Mouse (Mus musculus): Measurements from ENCODE around the gene Thoc2. TPM values are rescaled to one million over a fixed set of nuclear protein-coding genes. Genes with fewer than 3 reads are reported as not detected.

Thoc2 gene
- total and polyA plus RNA-seq, 2 experiments from 2014 or later: 52.4 to 66.6 TPM

DNA sequence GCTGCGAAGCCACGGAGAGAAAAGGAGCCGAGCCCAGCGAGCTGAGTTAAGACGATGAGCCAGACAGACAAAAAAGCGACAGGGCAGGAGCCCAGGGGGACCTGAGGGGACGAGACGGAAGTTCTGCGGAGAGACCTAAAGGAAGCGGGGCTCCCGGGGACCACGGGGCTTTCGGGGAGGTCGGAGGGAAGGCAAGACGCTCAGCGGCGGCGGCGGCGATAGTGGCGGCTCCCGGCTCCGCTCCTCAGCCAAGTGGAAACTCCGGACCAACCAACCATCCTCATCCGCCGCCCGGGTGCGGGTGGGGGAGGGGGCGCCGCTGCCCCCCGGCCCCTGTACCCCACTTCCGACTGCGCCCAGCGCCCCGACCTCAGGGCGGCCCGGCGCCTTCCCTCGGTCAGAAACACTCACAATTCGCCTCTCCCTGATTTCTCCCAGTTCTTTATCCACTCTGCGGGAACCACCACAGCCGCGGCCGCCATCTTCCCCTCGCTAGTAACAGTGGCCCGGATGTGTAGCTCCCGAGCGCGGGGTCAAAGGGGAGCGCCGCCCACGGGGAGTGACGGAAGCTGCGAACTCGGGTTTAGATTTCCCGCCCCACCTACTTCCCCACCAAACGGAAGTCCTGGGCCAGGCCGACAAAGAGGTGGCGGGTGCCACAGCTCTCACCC lies 8.9 kb downstream of the Thoc2 start:
- Histone ChIP-seq H3K4me1 (ENCODE audit: insufficient read depth) (no peaks in the 10 kb centered on the region), H3K27me3 (ENCODE audit: insufficient read depth, low read length) (no peaks in the 10 kb centered on the region), H3K36me3 (ENCODE audit: insufficient read depth) (no peaks in the 10 kb centered on the region), H3K4me3 (ENCODE audit: low read depth, low read length) (peak overlapping the region; percentile 56), H3K9ac (peak overlapping the region; percentile 65), H3K27ac (ENCODE audit: low read depth, low read length) (peak overlapping the region; percentile 85), H3K4me2 (ENCODE audit: low read depth) (peak overlapping the region; percentile 64), H3K9me3 (ENCODE audit: low read length) (no peaks in the 10 kb centered on the region)
- DNase-seq (peak; percentile 90), ATAC-seq (peak; percentile 99)
- TF ChIP-seq CTCF (IDR thresholded peaks at IDR 0.05; ENCODE audit: low read depth): no peak
- WGBS: 25% methylated on average over 45 of the region's 59 CpGs

DNA sequence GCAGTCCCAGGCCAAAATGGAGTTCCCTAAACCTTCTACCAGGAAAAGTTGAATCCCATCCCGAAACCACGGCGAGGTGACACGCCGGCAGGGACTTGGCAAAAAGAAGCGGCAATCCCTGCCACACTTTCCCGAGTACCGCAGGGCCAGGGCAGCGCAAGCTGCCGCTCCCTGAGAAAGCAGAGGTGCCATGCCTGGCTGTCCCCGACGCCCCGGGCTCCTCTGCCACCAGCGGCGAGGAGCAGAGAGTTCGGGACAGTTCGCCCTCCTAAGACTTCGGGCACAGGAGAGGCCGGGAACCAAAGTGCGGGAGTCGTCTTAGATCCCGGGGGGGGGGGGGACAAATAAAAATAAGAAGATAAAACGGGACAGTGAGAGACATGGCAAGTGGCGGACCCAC lies 9.5 kb downstream of the Thoc2 start:
- no peaks in the 10 kb centered on the region for H3K9me3 ChIP-seq (ENCODE audit: low read length)
- peak overlapping the region; percentile 56 for H3K4me3 ChIP-seq (ENCODE audit: low read depth, low read length)
- no peaks in the 10 kb centered on the region for H3K27me3 ChIP-seq (ENCODE audit: insufficient read depth, low read length)
- ATAC-seq: peak; percentile 30
- H3K4me1 ChIP-seq (ENCODE audit: insufficient read depth): no peaks in the 10 kb centered on the region
- WGBS: 26% methylated on average over 24 of the region's 24 CpGs
- peak overlapping the region; percentile 64 for H3K4me2 ChIP-seq (ENCODE audit: low read depth)
- no peak for TF ChIP-seq CTCF (IDR thresholded peaks at IDR 0.05; ENCODE audit: low read depth)
- H3K27ac ChIP-seq (ENCODE audit: low read depth, low read length): peak overlapping the region; percentile 85; the same call in 1 of the 2 replicates
- DNase-seq: peak; percentile 1
- H3K36me3 ChIP-seq (ENCODE audit: insufficient read depth): no peaks in the 10 kb centered on the region
- H3K9ac ChIP-seq: peak overlapping the region; percentile 65

DNA sequence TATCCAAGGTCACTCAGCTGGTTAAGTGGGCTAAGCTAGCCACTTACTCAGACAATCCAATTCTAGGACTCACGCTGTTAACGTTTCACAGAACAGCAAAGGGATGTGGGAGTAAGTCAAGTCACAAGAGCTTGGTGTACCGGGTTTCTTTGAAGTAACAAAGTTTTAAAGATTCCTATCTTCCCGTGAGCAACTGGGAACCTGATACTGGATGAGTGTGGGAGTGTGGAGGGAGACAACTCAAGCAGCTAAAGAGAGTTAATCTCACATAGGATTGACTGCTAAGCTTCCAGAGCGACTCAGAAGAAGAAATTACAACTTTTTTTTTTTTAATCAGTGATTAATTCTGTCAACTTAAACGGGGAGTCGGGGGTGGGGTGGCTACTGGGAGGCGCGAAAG lies 10.0 kb downstream of the Thoc2 start:
- Histone ChIP-seq H3K36me3 (ENCODE audit: insufficient read depth) (no peaks in the 10 kb centered on the region), H3K4me2 (ENCODE audit: low read depth) (peak overlapping the region; percentile 64), H3K9ac (peak overlapping the region; percentile 65; the same call in 1 of the 2 replicates), H3K9me3 (ENCODE audit: low read length) (no peaks in the 10 kb centered on the region), H3K4me1 (ENCODE audit: insufficient read depth) (no peaks in the 10 kb centered on the region), H3K4me3 (ENCODE audit: low read depth, low read length) (peak overlapping the region; percentile 56), H3K27me3 (ENCODE audit: insufficient read depth, low read length) (no peaks in the 10 kb centered on the region), H3K27ac (ENCODE audit: low read depth, low read length) (no peak overlapping the region)
- 20% methylated on average over 9 of the region's 9 CpGs for WGBS
- no peak for ATAC-seq
- TF ChIP-seq CTCF (IDR thresholded peaks at IDR 0.05; ENCODE audit: low read depth): no peak
- DNase-seq: no peak

- Histone ChIP-seq H3K27me3 (ENCODE audit: insufficient read depth, low read length) (no peaks in the 10 kb centered on the region), H3K9ac (no peak overlapping the region), H3K4me2 (ENCODE audit: low read depth) (no peak overlapping the region), H3K4me1 (ENCODE audit: insufficient read depth) (no peaks in the 10 kb centered on the region), H3K36me3 (ENCODE audit: insufficient read depth) (no peaks in the 10 kb centered on the region), H3K27ac (ENCODE audit: low read depth, low read length) (no peak overlapping the region), H3K4me3 (ENCODE audit: low read depth, low read length) (no peak overlapping the region), H3K9me3 (ENCODE audit: low read length) (no peaks in the 10 kb centered on the region)
- WGBS: 61% methylated on average over 4 of the region's 4 CpGs
- TF ChIP-seq CTCF (IDR thresholded peaks at IDR 0.05; ENCODE audit: low read depth): no peak
- ATAC-seq: no peak
- DNase-seq: no peak
These were observed 35.5 kb downstream of the Thoc2 start for GRCm38 (mm10) chrX:41884759-41885505.

GRCm38 (mm10) chrX:41876581-41876980 lies 43.9 kb downstream of the Thoc2 start:
- H3K9ac ChIP-seq: no peak overlapping the region
- H3K27me3 ChIP-seq (ENCODE audit: insufficient read depth, low read length): no peaks in the 10 kb centered on the region
- no peaks in the 10 kb centered on the region for H3K36me3 ChIP-seq (ENCODE audit: insufficient read depth)
- no peaks in the 10 kb centered on the region for H3K9me3 ChIP-seq (ENCODE audit: low read length)
- TF ChIP-seq CTCF (IDR thresholded peaks at IDR 0.05; ENCODE audit: low read depth): no peak
- no peak overlapping the region for H3K4me3 ChIP-seq (ENCODE audit: low read depth, low read length)
- H3K4me2 ChIP-seq (ENCODE audit: low read depth): no peak overlapping the region
- no peaks in the 10 kb centered on the region for H3K4me1 ChIP-seq (ENCODE audit: insufficient read depth)
- no peak for ATAC-seq
- no peak overlapping the region for H3K27ac ChIP-seq (ENCODE audit: low read depth, low read length)
- 76% methylated on average over 2 of the region's 2 CpGs for WGBS
- DNase-seq: no peak

- Histone ChIP-seq H3K27me3 (ENCODE audit: insufficient read depth, low read length) (no peaks in the 10 kb centered on the region), H3K36me3 (ENCODE audit: insufficient read depth) (no peaks in the 10 kb centered on the region), H3K27ac (ENCODE audit: low read depth, low read length) (no peak overlapping the region), H3K4me1 (ENCODE audit: insufficient read depth) (no peaks in the 10 kb centered on the region), H3K9ac (no peak overlapping the region), H3K9me3 (ENCODE audit: low read length) (no peaks in the 10 kb centered on the region), H3K4me3 (ENCODE audit: low read depth, low read length) (no peak overlapping the region), H3K4me2 (ENCODE audit: low read depth) (no peak overlapping the region)
- no peak for TF ChIP-seq CTCF (IDR thresholded peaks at IDR 0.05; ENCODE audit: low read depth)
- no peak for ATAC-seq
- DNase-seq: no peak
These were observed 82.7 kb downstream of the Thoc2 start for GRCm38 (mm10) chrX:41837823-41838222.

- Histone ChIP-seq H3K4me1 (ENCODE audit: insufficient read depth) (no peaks in the 10 kb centered on the region), H3K4me3 (ENCODE audit: low read depth, low read length) (no peak overlapping the region), H3K9me3 (ENCODE audit: low read length) (no peaks in the 10 kb centered on the region), H3K4me2 (ENCODE audit: low read depth) (no peak overlapping the region), H3K27ac (ENCODE audit: low read depth, low read length) (no peak overlapping the region), H3K36me3 (ENCODE audit: insufficient read depth) (no peaks in the 10 kb centered on the region), H3K9ac (no peak overlapping the region), H3K27me3 (ENCODE audit: insufficient read depth, low read length) (no peaks in the 10 kb centered on the region)
- DNase-seq (no peak), ATAC-seq (no peak)
- TF ChIP-seq CTCF (IDR thresholded peaks at IDR 0.05; ENCODE audit: low read depth): no peak
These were observed 114.9 kb downstream of the Thoc2 start for GRCm38 (mm10) chrX:41805592-41805991.
